Mouse (Mus musculus) limb, embryonic 12.5 days (tissue): Measurements from ENCODE around the gene Nmi. TPM values are rescaled to one million over a fixed set of nuclear protein-coding genes. Genes with fewer than 3 reads are reported as not detected.
A peak's percentile ranks its signal among the peaks of the same experiment; 100 is the strongest.

Source experiments
- ATAC-seq: fragments of 200-750 bp; cut with Nextera tagmentation; 2 replicates; pipeline ENCODE4 v1.8.0; 2017; ENCODE audit warnings: low read depth, moderate TSS enrichment; ENCODE audit not compliant: insufficient number of reproducible peaks, insufficient read depth, low FRiP score, low TSS enrichment
- H3K27ac ChIP-seq: fragments of 300-500 bp; sonication (generic); 2 replicates; pipeline ENCODE4 v1.5.1; 2016; ENCODE audit warnings: mild to moderate bottlenecking, moderate library complexity
- H3K27me3 ChIP-seq: fragments of 300-500 bp; sonication (generic); 2 replicates; pipeline ENCODE4 v1.6.1; 2016; ENCODE audit warnings: mild to moderate bottlenecking, moderate library complexity
- H3K36me3 ChIP-seq: fragments of 300-500 bp; sonication (generic); 2 replicates; pipeline ENCODE4 v1.6.1; 2016; ENCODE audit warnings: mild to moderate bottlenecking, moderate library complexity
- H3K4me1 ChIP-seq: fragments of 300-500 bp; sonication (generic); replicated peaks from 2 replicates; pipeline ENCODE4 v1.6.1; 2016
- H3K4me2 ChIP-seq: fragments of 300-500 bp; sonication (generic); 2 replicates; pipeline ENCODE4 v1.6.1; 2016; ENCODE audit warnings: mild to moderate bottlenecking, moderate library complexity
- H3K4me3 ChIP-seq: fragments of 300-500 bp; sonication (generic); replicated peaks from 2 replicates; pipeline ENCODE4 v1.5.1; 2016; ENCODE audit warnings: mild to moderate bottlenecking
- H3K9ac ChIP-seq: fragments of 300-500 bp; sonication (generic); replicated peaks from 2 replicates; pipeline ENCODE4 v1.6.1; 2016; ENCODE audit warnings: mild to moderate bottlenecking, moderate library complexity
- H3K9me3 ChIP-seq: fragments of 300-500 bp; sonication (generic); 2 replicates; pipeline ENCODE4 v1.6.1; 2016; ENCODE audit warnings: mild to moderate bottlenecking, moderate library complexity
- WGBS: fragments of 180-500 bp; shearing (Covaris S2); methylation state at CpG from one replicate; pipeline ENCODE4 v1.1.7; 2016; 5-methylcytosine and 5-hydroxymethylcytosine counted together
- polyA plus RNA-seq: library from polyadenylated mRNA; unstranded; fragments of >200 nt; fragmentation: Nextera tagmentation; extraction: Ambion mirVana; gene quantifications from 2 replicates; pipeline ENCODE4 v1.2.1, GENCODE M21; 2016

Gene Nmi
- polyA plus RNA-seq, 1 experiment from 2014 or later: 10.8 TPM

DNA sequence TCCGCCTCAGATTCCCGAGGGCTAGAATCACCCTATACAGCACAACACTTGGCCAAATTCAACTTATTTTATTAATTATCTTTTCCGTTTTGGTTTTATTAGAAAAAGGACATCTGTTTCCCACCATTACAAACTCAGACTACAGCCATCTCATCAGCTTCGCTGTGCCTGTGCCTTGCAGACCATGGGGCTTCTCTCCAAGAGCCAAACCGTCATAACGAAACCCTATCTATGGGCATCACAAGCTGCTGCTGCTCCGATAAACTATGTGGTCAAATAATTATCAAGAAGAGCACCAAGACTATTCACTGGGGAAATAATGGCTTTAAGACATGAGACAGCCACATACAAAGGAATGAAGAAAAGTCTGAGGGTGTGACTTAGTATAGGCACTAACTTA lies 31.5 kb downstream of the Nmi start:
- no peak overlapping the region for H3K4me2 ChIP-seq
- H3K9ac ChIP-seq: no peak overlapping the region
- H3K9me3 ChIP-seq: no peaks in the 10 kb centered on the region; the same call in 1 of the 2 replicates
- H3K4me1 ChIP-seq: no peaks in the 10 kb centered on the region
- ATAC-seq: no peak
- no peaks in the 10 kb centered on the region for H3K36me3 ChIP-seq
- no peak overlapping the region for H3K4me3 ChIP-seq
- 88% methylated on average over 7 of the region's 7 CpGs for WGBS
- H3K27me3 ChIP-seq: no peaks in the 10 kb centered on the region
- H3K27ac ChIP-seq: no peak overlapping the region

DNA sequence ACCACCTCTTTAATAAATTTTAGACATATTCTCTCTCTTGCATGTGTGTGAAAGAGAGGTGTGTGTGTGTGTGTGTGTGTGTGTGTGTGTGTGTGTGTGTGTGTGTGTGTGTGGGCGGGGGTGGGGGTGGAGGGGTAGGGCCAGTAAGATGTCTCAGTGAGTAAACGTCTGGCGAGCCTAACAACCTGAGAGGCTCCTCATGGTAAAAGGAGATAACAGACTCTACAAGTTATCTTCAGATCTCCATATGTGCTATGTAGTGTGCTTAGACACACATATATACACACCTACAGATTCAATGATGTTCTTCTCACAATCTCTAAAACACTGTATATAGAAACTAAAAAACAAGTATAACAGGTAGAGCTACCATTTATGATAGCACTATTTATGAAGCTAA lies 34.5 kb downstream of the Nmi start:
- no peak overlapping the region for H3K4me2 ChIP-seq
- peaks cover 12% of the 10 kb centered on the region for H3K4me1 ChIP-seq
- H3K9me3 ChIP-seq: no peaks in the 10 kb centered on the region; the same call in 1 of the 2 replicates
- H3K36me3 ChIP-seq: no peaks in the 10 kb centered on the region
- H3K27ac ChIP-seq: no peak overlapping the region
- 77% methylated on average over 2 of the region's 3 CpGs for WGBS
- peaks cover 7% of the 10 kb centered on the region; the same call in 1 of the 2 replicates for H3K27me3 ChIP-seq
- H3K9ac ChIP-seq: no peak overlapping the region
- H3K4me3 ChIP-seq: no peak overlapping the region
- ATAC-seq: no peak

DNA sequence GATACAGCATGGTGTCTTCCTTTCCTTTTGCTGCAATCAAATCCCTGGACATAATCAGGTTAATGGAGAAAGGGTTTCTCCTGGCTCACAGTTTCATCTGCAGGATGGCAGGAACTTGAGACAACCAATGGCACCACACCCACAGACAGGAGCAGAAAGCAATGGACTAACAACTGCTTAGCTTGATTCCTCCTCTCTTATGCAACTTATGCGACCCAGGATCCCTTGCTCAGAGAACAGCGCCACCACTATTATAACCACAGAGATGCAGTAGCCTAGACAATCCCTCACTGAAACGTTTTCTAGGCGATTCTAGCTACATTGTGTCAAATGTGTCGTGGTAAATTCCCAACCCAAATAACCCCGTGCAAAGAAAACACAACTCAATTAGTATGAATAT lies 36.3 kb downstream of the Nmi start:
- Histone ChIP-seq H3K4me1 (peaks cover 12% of the 10 kb centered on the region), H3K4me2 (no peak overlapping the region), H3K4me3 (no peak overlapping the region), H3K27me3 (peaks cover 7% of the 10 kb centered on the region; the same call in 1 of the 2 replicates), H3K36me3 (no peaks in the 10 kb centered on the region), H3K27ac (no peak overlapping the region), H3K9ac (no peak overlapping the region), H3K9me3 (no peaks in the 10 kb centered on the region)
- no peak for ATAC-seq
- 66% methylated on average over 6 of the region's 6 CpGs for WGBS

DNA sequence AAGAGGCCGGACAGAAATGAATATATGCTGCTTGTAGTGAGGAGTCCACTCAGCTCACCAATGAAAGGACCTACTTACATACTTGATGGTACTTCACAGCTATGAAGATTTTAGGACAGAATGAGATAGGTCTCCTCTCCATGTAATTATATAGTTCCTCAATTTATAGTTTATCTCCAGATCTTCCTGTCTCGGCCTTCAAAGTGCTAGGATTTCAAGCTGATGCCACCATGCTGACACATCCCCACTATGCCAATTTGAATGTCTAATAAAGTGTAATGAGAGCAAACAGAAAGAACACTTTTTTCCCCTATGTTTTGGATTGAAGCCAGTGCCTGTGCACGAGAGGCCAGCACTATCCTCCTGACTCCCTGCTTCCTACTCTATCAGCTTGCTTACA lies 36.7 kb downstream of the Nmi start:
- 85% methylated on average over 3 of the region's 3 CpGs for WGBS
- H3K9ac ChIP-seq: no peak overlapping the region
- H3K36me3 ChIP-seq: no peaks in the 10 kb centered on the region
- peaks cover 7% of the 10 kb centered on the region; the same call in 1 of the 2 replicates for H3K27me3 ChIP-seq
- no peaks in the 10 kb centered on the region for H3K9me3 ChIP-seq
- no peak overlapping the region for H3K4me2 ChIP-seq
- no peak overlapping the region for H3K4me3 ChIP-seq
- H3K27ac ChIP-seq: no peak overlapping the region
- ATAC-seq: no peak
- H3K4me1 ChIP-seq: peaks cover 12% of the 10 kb centered on the region

DNA sequence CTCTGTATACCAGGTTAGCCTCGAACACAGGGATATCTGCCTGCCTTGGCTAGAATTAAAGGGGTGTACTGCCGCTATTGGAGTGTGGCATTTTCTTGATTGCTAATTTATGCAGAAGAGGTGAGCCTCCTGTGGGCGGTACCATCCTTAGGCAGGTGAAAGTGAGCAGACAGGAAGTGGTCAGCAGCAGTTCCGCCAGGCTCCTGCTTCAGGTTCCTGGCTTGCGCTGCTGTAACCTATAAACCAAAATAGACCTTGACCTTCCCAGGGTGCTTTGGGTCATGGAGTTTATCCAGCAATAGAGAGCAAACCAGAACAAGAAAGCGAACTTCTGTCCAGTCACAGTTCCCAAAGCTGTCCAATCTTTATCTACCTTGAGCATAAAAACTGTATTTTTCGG lies 37.4 kb downstream of the Nmi start:
- H3K9me3 ChIP-seq: no peaks in the 10 kb centered on the region
- H3K36me3 ChIP-seq: no peaks in the 10 kb centered on the region
- H3K27me3 ChIP-seq: peaks cover 7% of the 10 kb centered on the region; the same call in 1 of the 2 replicates
- peaks cover 12% of the 10 kb centered on the region for H3K4me1 ChIP-seq
- no peak for ATAC-seq
- no peak overlapping the region for H3K4me3 ChIP-seq
- no peak overlapping the region for H3K27ac ChIP-seq
- H3K9ac ChIP-seq: no peak overlapping the region
- no peak overlapping the region for H3K4me2 ChIP-seq
- WGBS: 93% methylated on average over 7 of the region's 7 CpGs

DNA sequence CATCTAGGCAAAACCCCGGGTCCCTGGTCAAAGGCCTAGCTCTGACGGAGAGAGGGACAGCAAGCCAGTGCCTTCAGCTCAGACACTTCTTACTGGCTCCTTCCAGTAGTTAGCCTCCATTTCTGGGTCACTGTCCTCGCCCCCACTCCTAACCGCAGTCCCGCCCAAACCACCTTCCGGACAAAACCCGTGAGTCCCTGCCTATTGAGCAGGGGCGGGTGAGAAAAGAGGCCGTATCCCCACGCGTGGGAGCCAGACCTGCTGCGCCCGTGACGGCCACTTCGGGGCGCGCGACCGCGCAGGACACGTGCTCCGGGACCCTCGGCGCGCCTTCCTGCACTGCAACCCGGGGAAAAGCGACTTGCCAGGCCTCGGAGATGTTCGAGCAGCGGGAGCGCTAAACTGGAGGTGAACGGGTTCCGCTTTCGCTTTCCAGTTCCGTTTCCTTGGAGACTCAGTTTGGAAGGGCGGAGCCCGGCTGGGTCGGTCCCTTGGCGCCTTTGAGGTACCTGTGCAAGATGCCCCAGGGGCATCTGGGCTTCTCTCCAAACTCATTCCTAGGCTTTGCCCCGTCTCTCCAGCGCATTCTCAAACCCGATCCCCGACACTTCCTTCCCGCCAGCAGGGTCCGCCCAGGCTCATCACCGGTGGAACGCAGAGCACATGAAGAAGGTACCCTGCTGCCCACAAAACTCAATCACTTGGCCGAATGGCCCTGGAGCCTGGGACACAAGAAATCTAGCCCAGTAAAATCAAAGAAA lies 38.5 kb downstream of the Nmi start, which contains the start of gene Rbm43:
Gene Rbm43, minus strand, starts transcription at position 590 of the 761 bp plus-strand sequence.
- peak within 1 kb of the TSS; percentile 69 for H3K9ac ChIP-seq

DNA sequence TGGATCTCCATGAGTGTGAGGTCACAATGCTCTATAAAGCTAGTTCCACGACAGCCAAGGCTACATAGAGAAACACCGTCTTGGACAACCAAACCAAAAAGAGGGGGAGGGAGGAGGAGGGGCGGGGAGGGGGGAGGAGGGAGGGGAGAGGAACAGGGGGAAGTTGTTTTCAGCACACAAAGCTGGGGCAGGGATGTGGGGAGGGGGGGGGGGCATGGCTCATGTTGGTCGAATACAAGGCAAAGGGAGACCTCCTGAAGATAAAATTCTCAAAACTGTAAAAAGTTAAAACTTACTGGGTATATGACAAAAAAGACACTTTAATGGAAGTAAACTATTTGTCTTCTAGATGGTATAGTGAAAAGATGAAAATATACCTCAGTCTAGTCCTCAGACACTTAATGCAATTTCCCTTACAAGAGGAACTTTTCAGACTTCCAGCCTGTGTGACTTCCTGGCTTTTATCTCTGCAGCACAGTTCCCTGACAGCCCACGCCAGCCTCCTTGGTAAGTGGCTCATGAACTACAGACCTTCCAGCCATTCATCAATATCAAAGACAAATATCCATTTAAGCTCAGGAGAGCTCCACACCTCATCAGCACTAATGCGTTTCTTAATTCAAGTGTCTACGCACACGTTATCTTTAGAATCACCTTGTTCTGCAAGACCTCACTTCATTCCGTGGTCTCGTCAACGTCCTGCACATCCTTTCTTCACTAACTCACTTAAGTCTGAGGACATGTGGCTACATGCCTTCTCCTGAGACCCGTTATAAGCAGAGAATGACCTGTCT lies 39.8 kb downstream of the Nmi start:
- no peak overlapping the region for H3K9ac ChIP-seq
- H3K27me3 ChIP-seq: peaks cover 7% of the 10 kb centered on the region; the same call in 1 of the 2 replicates
- no peaks in the 10 kb centered on the region for H3K9me3 ChIP-seq
- H3K4me2 ChIP-seq: peak overlapping the region; percentile 76
- H3K36me3 ChIP-seq: no peaks in the 10 kb centered on the region
- H3K4me1 ChIP-seq: peaks cover 12% of the 10 kb centered on the region
- H3K4me3 ChIP-seq: peak overlapping the region; percentile 56; the same call in 1 of the 2 replicates
- ATAC-seq: no peak
- H3K27ac ChIP-seq: no peak overlapping the region
- WGBS: 33% methylated on average over 11 of the region's 12 CpGs

More for the DNA sequence above, 38.5 kb downstream of the Nmi start, which contains the start of gene Rbm43:
- ATAC-seq: peak; percentile 64; the same call in 1 of the 2 replicates
- Histone ChIP-seq H3K36me3 (no peaks in the 10 kb centered on the region), H3K27ac (peak within 1 kb of the TSS; percentile 56), H3K4me3 (peak within 1 kb of the TSS; percentile 56), H3K9me3 (no peaks in the 10 kb centered on the region), H3K4me2 (peak within 1 kb of the TSS; percentile 76), H3K4me1 (peaks cover 12% of the 10 kb centered on the region), H3K27me3 (peaks cover 7% of the 10 kb centered on the region; the same call in 1 of the 2 replicates)
- 1% methylated on average over 48 of the region's 48 CpGs for whole genome bisulfite sequencing

DNA sequence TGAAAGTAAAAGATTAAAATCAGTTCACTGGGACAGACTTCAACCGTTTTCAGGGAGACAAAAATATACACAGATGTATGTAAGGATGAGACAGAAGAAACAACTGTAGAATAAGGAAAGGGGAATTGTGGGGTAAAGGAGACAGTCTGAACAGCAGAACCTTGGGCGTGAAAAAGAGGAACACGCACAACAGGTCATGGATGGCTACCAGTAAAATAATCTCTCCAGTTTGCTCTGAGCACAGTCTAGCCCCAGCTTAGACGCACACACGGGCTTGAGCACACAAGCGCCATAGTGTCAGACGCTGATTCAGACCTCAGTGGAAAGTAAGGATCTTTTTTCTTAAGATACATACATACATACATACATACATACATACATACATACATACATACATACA lies 42.1 kb downstream of the Nmi start:
- no peak for ATAC-seq
- Histone ChIP-seq H3K27ac (no peak overlapping the region), H3K36me3 (no peaks in the 10 kb centered on the region), H3K4me1 (peaks cover 12% of the 10 kb centered on the region), H3K9me3 (no peaks in the 10 kb centered on the region), H3K4me2 (no peak overlapping the region), H3K27me3 (peaks cover 7% of the 10 kb centered on the region; the same call in 1 of the 2 replicates), H3K9ac (no peak overlapping the region), H3K4me3 (no peak overlapping the region)
- 98% methylated on average over 7 of the region's 7 CpGs for WGBS

DNA sequence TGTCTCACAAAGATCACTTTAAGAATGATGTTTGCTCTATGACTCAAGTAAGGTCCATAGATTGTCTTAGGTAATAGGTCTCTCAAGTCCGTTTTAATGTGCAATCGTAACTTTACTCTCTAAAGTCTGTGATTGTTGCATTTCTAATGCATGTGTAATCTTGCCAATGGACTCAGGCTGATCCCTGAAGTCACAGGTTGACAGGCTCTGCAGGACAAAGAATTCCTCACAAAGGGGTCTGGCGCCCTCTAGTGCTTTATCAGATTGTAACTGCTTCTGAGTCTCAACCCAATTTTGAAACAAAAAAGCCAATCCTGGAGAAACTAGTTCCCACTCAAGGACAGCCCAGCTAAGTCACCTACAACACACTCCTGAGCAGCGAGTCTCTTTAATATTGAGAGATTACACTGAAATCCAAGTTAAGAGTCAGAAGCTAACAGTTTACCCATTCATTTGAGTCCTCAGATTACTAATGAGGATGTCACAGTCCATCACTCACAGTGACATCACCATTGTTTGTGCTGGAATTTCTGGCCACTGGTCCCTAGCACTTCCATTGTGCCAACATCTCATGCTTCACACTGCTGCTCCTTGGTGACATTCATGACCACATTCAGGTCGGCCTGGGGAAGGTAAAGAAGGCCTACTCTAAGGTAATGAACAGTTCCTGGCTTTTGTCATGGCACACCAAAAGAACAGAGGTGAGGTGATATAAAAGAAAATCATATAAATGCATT lies 58.2 kb downstream of the Nmi start:
- ATAC-seq: no peak
- no peak overlapping the region for H3K27ac ChIP-seq
- H3K9ac ChIP-seq: no peak overlapping the region
- no peaks in the 10 kb centered on the region for H3K9me3 ChIP-seq
- H3K36me3 ChIP-seq: no peaks in the 10 kb centered on the region
- H3K4me1 ChIP-seq: peaks cover 15% of the 10 kb centered on the region
- no peak overlapping the region for H3K4me3 ChIP-seq
- no peak overlapping the region for H3K4me2 ChIP-seq
- no peaks in the 10 kb centered on the region for H3K27me3 ChIP-seq
- 16% methylated on average over 5 of the region's 5 CpGs for WGBS

DNA sequence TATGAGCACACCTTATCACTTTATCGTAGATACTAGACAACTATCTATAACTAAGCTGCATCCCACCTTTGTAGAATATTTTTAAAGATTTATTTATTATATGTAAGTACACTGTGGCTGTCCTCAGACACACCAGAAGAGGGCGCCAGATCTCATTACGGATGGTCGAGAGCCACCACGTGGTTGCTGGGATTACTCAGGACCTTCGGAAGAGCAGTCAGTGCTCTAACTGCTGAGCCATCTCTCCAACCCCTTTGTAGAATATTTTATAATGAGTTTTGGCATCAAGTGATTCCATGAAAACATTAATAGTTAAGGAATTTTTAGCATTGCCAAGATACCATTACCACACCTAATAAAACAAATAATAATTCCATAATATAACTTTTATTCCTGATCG lies 58.8 kb downstream of the Nmi start:
- 58% methylated on average over 7 of the region's 7 CpGs for WGBS
- ATAC-seq: no peak
- no peak overlapping the region for H3K4me2 ChIP-seq

DNA sequence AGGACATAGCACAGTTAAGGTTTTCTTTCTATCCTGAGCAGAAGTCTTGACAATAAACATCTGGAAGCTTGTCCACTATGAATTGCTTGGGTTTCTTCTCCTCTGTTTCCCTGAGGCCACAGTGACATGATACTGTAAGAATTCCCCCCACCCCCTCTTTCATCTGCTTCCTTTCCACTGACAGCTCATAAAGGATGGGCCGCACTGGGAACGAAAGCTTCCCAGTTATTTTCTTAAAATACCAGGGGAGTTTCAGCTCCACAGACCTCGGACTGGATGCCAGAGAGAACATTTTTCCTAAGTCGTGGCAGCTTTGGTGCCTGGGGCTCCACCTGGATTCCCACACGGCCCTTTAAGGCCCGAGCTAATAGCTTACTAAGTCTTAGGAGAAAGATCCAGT lies 60.6 kb downstream of the Nmi start:
- H3K27ac ChIP-seq: peak overlapping the region; percentile 53; the same call in 1 of the 2 replicates
- H3K36me3 ChIP-seq: no peaks in the 10 kb centered on the region
- no peak overlapping the region for H3K4me2 ChIP-seq
- no peaks in the 10 kb centered on the region for H3K9me3 ChIP-seq
- no peaks in the 10 kb centered on the region for H3K27me3 ChIP-seq
- no peak overlapping the region for H3K9ac ChIP-seq
- 11% methylated on average over 6 of the region's 6 CpGs for WGBS
- peaks cover 23% of the 10 kb centered on the region for H3K4me1 ChIP-seq
- ATAC-seq: no peak
- no peak overlapping the region for H3K4me3 ChIP-seq

More for the DNA sequence above, 58.8 kb downstream of the Nmi start:
- H3K27ac ChIP-seq: no peak overlapping the region
- no peaks in the 10 kb centered on the region for H3K27me3 ChIP-seq
- H3K4me3 ChIP-seq: no peak overlapping the region
- H3K9ac ChIP-seq: no peak overlapping the region
- no peaks in the 10 kb centered on the region for H3K36me3 ChIP-seq
- H3K9me3 ChIP-seq: no peaks in the 10 kb centered on the region
- peaks cover 15% of the 10 kb centered on the region for H3K4me1 ChIP-seq
